Mouse (Mus musculus) olfactory bulb, adult 2 months (tissue): ENCODE measurements around the gene Sec14l1.

ENCODE experiments used
- CTCF ChIP-seq: fragments of 200-500 bp; IDR thresholded peaks from 2 replicates; pipeline ENCODE4 v1.5.1; 2012; ENCODE audit warnings: low read depth, mild to moderate bottlenecking, low read length, moderate library complexity; ENCODE audit not compliant: insufficient read depth
- POLR2A ChIP-seq: fragments of 200-500 bp; IDR thresholded peaks from 2 replicates; pipeline ENCODE4 v1.6.1; 2012; ENCODE audit warnings: mild to moderate bottlenecking, low read depth, low read length, moderate library complexity; ENCODE audit not compliant: insufficient read depth

DNA sequence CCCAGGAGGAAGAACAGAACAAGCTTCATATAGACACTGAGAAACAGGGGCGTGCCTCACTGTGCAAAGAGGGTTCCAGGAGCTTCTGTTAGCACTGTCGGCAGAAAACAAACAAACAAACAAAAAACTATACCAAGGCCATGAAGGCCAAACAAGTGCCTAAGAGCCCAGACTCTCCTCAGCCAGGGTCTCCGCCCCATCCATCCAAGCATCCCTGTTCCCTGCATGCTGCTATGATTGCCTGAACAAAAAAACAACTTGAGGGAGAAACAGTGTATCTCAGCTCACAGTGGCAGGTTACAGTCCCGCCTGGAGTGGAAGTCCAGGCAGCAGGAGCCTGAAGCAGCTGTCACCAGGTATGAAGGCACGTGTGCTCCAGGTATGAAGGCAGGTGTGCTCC, 48.2 kb upstream of the Sec14l1 start:
- TF ChIP-seq CTCF (no peak), POLR2A (no peak)
